Mouse (Mus musculus) liver, adult 2 months (tissue): Measurements from ENCODE around the gene Gm5447. TPM values are rescaled to one million over a fixed set of nuclear protein-coding genes. Genes with fewer than 3 reads are reported as not detected.
A peak's percentile ranks its signal among the peaks of the same experiment; 100 is the strongest.

Source experiments
- DNase-seq: peaks from one replicate; pipeline ENCODE4 v3.0.0-alpha.2; 2011; ENCODE audit warnings: low read depth, low spot score; ENCODE audit errors: extremely low read depth
- H3K27ac ChIP-seq: fragments of 200-500 bp; replicated peaks from 2 replicates; pipeline ENCODE4 v1.5.1; 2012; ENCODE audit warnings: low read depth, mild to moderate bottlenecking, control low read depth, inconsistent platforms, low read length; ENCODE audit not compliant: insufficient read depth
- H3K27me3 ChIP-seq: fragments of 200-500 bp; 2 replicates; pipeline ENCODE4 v1.6.1; 2012; ENCODE audit warnings: mild to moderate bottlenecking, moderate library complexity, low read length, inconsistent platforms; ENCODE audit not compliant: control insufficient read depth, insufficient read depth
- H3K36me3 ChIP-seq: fragments of 200-500 bp; 2 replicates; pipeline ENCODE4 v1.6.1; 2012; ENCODE audit warnings: low read length, inconsistent platforms; ENCODE audit not compliant: control insufficient read depth, insufficient read depth
- H3K4me1 ChIP-seq: fragments of 200-500 bp; 2 replicates; pipeline ENCODE4 v1.6.1; 2011; ENCODE audit warnings: low read length; ENCODE audit not compliant: control insufficient read depth, insufficient read depth
- H3K4me3 ChIP-seq: fragments of 200-500 bp; 2 replicates; pipeline ENCODE4 v1.5.1; 2011; ENCODE audit warnings: low read depth, mild to moderate bottlenecking, control low read depth, low read length, moderate library complexity; ENCODE audit not compliant: insufficient read depth
- H3K79me2 ChIP-seq: fragments of 200-500 bp; 2 replicates; pipeline ENCODE4 v1.6.1; 2012; ENCODE audit warnings: inconsistent platforms, mild to moderate bottlenecking, low read length, moderate library complexity; ENCODE audit not compliant: control insufficient read depth, insufficient read depth
- H3K9ac ChIP-seq: fragments of 200-500 bp; 2 replicates; pipeline ENCODE4 v1.6.1; 2012; ENCODE audit warnings: low read depth, mild to moderate bottlenecking, control low read depth, inconsistent platforms, low read length
- CTCF ChIP-seq: fragments of 200-500 bp; IDR thresholded peaks from 2 replicates; pipeline ENCODE4 v1.5.1; 2011; ENCODE audit warnings: low read depth, low read length, control low read depth
- POLR2A ChIP-seq: fragments of 200-500 bp; IDR thresholded peaks from 2 replicates; pipeline ENCODE4 v1.6.1; 2011; ENCODE audit warnings: low read length, control low read depth; ENCODE audit not compliant: insufficient read depth; ENCODE audit errors: extremely low read depth
- WGBS: fragments of 180-500 bp; shearing (Covaris S2); methylation state at CpG from one replicate; pipeline ENCODE4 v1.1.7; 2018; 5-methylcytosine and 5-hydroxymethylcytosine counted together
- polyA plus RNA-seq: library from polyadenylated mRNA; depleted of rRNA; stranded (reverse); fragments of >200 nt; gene quantifications from 2 replicates; pipeline ENCODE4 v1.2.3, GENCODE M21; 2012
- total RNA-seq: library from RNA; depleted of rRNA; stranded (reverse); fragments of >200 nt; gene quantifications from 2 replicates; pipeline ENCODE4 v1.2.3, GENCODE M21; 2014

Gm5447 gene
- total and polyA plus RNA-seq, 2 experiments, result 0.09 TPM; not detected in 1

DNA sequence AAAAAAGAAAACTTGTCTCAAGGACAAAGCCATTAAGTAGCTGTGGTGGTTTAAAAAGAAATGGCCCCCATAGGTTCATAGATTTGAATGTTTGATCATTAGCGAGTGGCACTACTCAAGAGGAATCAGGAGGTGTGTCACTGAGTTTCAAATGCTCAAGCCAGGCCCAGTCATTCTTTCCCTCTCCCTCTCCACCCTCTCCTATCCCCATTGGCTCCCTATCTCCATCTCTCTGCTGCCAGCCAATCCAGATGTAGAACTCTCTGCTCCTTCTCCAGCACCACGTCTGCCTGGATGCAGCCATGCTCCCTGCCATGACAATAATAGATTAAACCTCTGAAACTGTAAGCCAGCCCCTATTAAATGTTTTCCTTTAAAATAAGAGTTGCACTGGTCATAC, 12.1 kb upstream of the Gm5447 start:
- no peak for TF ChIP-seq CTCF
- TF ChIP-seq POLR2A, result no peak
- peaks cover 33% of the 10 kb centered on the region for H3K79me2 ChIP-seq
- 82% methylated on average over 2 of the region's 2 CpGs for WGBS
- H3K36me3 ChIP-seq, result 0 out of 2 replicates have a peak, but pooled peaks cover 2% of the 10 kb centered on the region
- H3K4me3 ChIP-seq, result no peak overlapping the region
- H3K9ac ChIP-seq, result no peak overlapping the region
- no peak overlapping the region for H3K27ac ChIP-seq
- DNase-seq, result no peak
- no peaks in the 10 kb centered on the region for H3K27me3 ChIP-seq
- no peaks in the 10 kb centered on the region for H3K4me1 ChIP-seq

DNA sequence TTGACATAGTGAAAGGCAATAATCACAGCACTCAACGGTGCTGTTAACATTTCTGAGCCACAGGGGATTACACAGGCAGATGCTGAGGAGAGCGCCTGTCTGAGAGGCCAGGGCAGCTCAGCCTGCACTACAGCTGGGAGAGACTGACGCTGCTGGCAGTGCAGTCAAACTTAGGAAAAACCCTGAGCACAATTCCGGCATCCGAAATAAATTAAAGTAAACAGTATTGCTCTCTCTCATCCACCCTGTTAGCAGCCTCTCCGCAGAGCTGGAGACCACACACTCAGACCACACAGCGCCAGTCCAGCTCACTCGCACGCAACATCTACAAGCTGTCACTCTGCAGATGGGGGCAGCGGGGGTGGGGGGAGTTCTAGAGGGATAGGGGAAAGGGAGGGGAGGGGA, 7.5 kb upstream of the Gm5447 start:
- DNase-seq, result no peak
- peaks cover 26% of the 10 kb centered on the region for H3K79me2 ChIP-seq
- no peak overlapping the region for H3K4me3 ChIP-seq
- WGBS, result 73% methylated on average over 10 of the region's 10 CpGs
- no peak for TF ChIP-seq POLR2A
- TF ChIP-seq CTCF, result no peak
- no peak overlapping the region for H3K27ac ChIP-seq
- peaks cover 6% of the 10 kb centered on the region for H3K4me1 ChIP-seq
- H3K9ac ChIP-seq, result no peak overlapping the region
- no peaks in the 10 kb centered on the region for H3K27me3 ChIP-seq
- H3K36me3 ChIP-seq, result no peaks in the 10 kb centered on the region

DNA sequence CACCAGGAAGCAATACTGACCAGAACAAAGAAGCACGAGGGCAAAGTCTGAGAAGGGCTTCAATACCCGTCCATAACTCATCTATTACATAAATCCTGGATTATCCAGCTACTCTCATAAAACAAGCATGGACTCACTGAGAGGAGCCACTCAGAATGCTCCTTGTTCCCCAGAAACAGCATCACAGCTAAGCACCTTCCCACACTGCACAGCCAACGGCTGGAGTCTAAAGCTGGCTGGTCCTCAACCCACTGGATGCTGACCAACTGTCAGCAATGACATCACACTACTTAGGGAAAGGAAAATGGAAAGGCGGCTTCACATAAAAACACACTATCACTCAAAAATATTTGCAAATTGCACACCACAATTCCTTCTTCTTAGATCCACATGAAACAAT, 5.7 kb upstream of the Gm5447 start:
- Histone ChIP-seq H3K36me3 (no peaks in the 10 kb centered on the region), H3K4me1 (peaks cover 9% of the 10 kb centered on the region), H3K9ac (no peak overlapping the region), H3K27ac (no peak overlapping the region), H3K4me3 (no peak overlapping the region), H3K79me2 (peaks cover 23% of the 10 kb centered on the region), H3K27me3 (no peaks in the 10 kb centered on the region)
- DNase-seq, result peak; percentile 48
- no peak for TF ChIP-seq POLR2A
- WGBS, result 25% methylated on average over 4 of the region's 4 CpGs

DNA sequence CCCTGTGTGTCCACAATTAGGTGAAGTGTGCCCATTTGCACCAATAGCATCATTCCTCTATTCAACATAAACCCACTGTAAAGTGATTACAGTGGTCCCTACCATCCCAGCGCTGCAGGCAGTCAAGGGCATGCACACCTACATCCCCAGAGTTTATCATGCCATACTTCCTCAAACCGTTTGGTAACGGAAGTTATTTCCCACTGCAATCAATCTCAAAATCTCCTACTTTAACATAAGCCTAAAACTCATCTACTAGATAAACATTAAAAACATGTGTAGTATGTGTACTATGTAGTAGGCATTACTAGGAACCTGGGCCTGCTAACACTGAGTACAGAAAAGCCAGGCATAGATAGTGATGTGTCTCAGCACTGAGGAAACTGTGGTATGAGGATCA, 3.0 kb upstream of the Gm5447 start:
- no peak for DNase-seq
- Histone ChIP-seq H3K4me3 (no peak overlapping the region), H3K36me3 (no peaks in the 10 kb centered on the region), H3K27ac (no peak overlapping the region), H3K4me1 (peaks cover 14% of the 10 kb centered on the region), H3K9ac (no peak overlapping the region), H3K27me3 (no peaks in the 10 kb centered on the region), H3K79me2 (peaks cover 10% of the 10 kb centered on the region)
- TF ChIP-seq CTCF (no peak), POLR2A (no peak)
- 65% methylated on average over 3 of the region's 3 CpGs for WGBS

DNA sequence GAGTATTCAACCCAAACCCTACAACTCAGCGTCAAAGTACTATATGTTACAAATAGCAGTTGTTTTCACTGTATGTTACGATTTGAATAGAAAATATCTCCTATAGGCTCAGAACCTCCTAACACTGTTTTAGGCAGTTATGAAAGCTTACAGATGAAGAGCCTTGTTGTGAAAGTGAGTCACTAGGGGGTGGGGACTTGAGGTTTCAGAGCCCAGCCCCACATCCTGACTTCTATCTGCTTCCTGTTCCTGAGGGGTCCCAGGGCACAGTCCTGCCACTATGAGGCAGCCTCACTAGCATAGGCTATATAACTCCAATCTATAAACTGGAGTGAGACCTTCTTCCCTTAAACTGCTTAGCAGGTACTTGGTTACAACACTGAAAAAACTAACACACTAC, 1.9 kb upstream of the Gm5447 start:
- Histone ChIP-seq H3K27me3 (no peaks in the 10 kb centered on the region), H3K4me1 (peaks cover 14% of the 10 kb centered on the region), H3K79me2 (peaks cover 3% of the 10 kb centered on the region; the same call in 1 of the 2 replicates), H3K36me3 (no peaks in the 10 kb centered on the region), H3K9ac (no peak overlapping the region), H3K4me3 (no peak overlapping the region), H3K27ac (no peak overlapping the region)
- 87% methylated on average over 2 of the region's 2 CpGs for WGBS
- DNase-seq, result no peak
- TF ChIP-seq POLR2A (no peak), CTCF (no peak)

DNA sequence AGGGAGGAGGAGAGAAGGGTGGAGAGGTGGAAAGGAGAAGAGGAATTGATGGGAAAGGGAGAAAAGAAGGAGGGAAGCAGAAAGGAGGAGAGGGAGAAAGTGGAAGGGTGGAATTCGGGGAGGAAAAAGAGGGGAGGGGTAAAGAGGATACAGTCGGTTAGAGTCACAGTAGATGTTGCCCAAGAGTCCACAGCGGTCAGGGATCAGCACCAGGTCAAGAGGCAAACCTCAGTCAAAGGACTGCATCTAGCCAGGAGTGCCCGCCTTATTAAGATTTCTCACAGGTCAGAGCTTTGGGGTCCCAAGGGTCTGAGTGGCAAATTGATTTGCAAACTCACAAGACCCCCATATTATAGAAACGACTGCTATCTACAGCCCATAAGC, 235 bp downstream of the Gm5447 start:
- no peaks in the 10 kb centered on the region for H3K27me3 ChIP-seq
- peak overlapping the region; percentile 16; the same call in 1 of the 2 replicates for H3K27ac ChIP-seq
- DNase-seq, result peak; percentile 66
- no peak for TF ChIP-seq CTCF
- no peak for TF ChIP-seq POLR2A
- H3K4me1 ChIP-seq, result peaks cover 8% of the 10 kb centered on the region
- no peaks in the 10 kb centered on the region for H3K36me3 ChIP-seq
- 15% methylated on average over 5 of the region's 5 CpGs for WGBS
- H3K4me3 ChIP-seq, result peak overlapping the region; percentile 93
- H3K79me2 ChIP-seq, result no peaks in the 10 kb centered on the region
- H3K9ac ChIP-seq, result peak overlapping the region; percentile 43
